Mouse (Mus musculus): ENCODE measurements at regions not wholly inside any gene's neighbourhood (a gene's known extent, or its start where the extent isn't known, plus 50 kb on each side); places are given as distances from the start of the nearest gene placed in this dataset.
"Not testable (repeated sequence)": the region's sequence is repeated elsewhere in the genome, so short reads cannot be mapped to it uniquely, and the experiment has no call there.

DNA sequence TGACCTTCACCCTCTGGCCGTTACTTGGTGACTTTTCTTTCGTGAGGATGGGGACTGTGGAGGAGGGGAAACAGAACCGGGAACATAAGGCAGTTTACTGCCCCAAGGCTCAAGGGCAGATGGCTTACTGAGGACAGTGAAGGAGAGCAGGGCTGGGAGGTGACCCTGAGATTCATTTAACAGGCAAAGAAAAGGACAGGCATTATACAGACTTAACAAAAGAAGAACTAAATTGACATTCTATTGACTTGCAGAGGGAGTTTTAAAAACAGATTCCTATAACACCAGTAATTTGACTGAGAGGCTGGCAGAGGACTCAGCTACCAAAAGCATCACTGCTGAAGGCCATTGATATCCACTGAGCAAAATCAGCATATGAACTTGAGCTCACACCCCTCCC is 153.0 kb upstream of the 1700012A03Rik start:
- DNase-seq = no peak

DNA sequence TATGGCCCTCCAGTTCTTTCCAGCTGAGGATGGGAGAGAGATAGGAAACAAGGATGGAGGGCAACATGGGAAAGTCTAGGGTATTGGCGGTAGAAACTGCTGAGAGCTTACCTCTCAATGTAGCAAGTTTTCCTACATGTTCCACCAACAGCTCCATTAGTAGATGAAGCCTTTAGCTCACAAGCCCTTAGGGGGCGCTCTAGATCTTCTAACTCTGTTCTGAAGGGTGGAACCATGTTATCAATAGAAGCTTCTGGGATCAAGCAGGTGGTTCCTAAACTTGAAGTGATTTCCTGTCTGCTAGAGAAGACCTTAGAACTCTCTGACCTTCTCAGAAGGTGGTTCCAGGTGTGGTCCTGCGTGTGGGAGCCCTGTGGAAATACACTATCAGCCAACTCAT is 154.2 kb upstream of the 1700012A03Rik start:
- DNase-seq = no peak

DNA sequence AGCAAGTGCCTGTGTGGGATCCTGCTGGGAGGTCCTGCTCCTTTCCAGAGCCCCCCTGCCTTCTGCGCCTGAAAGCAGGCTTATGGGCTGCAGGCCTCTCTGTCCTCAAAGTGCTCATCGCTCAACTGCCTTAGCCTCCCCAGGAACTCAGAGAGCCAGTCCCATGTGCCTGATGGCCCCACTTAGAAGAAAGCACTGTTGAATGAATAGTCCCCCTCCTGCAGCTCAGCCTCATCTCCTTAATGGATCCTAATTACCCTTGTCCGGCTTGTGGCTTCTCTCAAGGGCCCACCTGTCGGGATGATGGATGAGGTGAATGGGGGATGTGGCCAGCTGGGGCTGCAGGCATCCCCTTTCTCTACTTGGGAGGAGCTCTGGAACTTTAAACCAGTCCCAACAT is 163.1 kb upstream of the 1700012A03Rik start:
- no peak for DNase-seq

DNA sequence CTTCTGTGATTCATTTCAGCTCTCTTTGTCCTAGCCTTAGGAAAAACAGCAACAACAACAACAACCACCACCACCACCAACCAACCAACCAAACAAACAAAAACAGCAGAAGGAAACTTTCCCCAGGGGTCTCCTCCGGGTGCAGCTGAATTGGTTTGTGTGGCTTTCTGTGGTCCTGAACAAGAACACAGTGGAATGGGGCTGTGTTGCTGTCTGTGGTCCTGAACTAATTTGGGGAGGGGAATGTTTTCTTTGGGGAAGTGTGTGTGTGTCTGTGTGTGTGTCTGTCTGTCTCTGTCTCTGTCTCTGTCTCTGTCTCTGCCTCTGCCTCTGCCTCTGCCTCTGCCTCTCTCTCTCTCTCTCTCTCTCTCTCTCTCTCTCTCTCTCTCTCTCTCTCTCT is 164.8 kb upstream of the 1700012A03Rik start:
- DNase-seq = not testable (repeated sequence)

- DNase-seq = peak; percentile 52
Measured at GRCm38 (mm10) chr6:31883726-31884125, 166.3 kb upstream of the 1700012A03Rik start.

DNA sequence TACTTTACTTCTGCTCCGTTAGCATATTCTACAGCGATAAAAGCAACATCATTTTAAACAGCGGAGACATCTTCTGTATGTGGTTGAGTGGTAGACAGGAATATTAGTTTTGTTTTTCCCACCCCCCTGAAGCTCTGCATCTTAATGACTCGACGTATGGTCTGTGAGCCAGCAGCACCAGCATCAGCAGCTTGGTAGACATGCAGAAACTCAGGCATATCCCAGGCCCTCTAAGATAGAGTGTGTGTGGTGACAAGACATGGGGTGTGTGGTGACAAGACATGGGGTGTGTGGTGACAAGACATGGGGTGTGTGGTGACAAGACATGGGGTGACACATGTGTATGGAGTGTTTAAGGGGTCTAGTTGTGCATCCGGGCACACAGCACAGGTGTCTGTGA is 175.4 kb upstream of the 1700012A03Rik start:
- DNase-seq = no peak

- DNase-seq = no peak
Measured at GRCm38 (mm10) chr6:31873911-31874310, 176.1 kb upstream of the 1700012A03Rik start.

DNA sequence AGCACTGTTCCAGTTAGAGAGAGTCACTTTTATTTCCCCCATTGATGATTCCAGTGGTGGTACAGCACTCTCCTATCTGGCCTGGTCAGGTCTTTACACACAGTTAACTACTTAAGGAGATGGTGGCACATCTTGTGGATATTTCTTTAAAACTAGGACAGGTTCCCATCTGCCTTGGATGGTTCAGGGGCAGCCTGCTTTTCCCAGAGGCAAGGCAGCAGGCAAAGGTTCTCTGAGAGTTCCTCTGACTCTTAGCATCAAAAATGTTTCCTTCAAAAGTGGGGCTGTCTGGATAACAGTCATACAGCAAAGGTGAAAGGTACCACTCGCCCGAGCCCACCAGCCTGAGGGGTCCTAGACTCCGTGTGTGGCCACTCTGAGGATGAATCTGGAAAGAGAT is 178.3 kb upstream of the 1700012A03Rik start:
- no peak for DNase-seq

DNA sequence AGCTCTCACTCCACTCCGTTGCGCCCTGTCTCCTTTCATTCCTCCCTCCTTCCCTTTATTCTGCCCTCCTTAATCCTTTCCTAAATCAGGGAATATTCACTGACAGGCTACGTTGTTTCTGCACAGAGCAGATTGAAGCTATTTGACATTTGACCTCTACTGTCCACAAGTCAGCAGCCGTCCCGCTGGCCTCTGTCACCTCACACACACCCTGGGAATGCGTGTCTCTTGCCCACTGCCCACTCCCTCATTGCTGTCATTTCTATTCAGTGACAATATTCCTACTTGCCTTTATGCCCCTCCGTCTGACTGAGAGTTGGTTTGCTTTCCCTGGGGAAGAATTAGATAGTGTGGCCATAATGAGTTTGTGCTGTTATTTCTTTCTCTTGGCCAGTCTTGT is 188.1 kb upstream of the 1700012A03Rik start:
- no peak for DNase-seq

DNA sequence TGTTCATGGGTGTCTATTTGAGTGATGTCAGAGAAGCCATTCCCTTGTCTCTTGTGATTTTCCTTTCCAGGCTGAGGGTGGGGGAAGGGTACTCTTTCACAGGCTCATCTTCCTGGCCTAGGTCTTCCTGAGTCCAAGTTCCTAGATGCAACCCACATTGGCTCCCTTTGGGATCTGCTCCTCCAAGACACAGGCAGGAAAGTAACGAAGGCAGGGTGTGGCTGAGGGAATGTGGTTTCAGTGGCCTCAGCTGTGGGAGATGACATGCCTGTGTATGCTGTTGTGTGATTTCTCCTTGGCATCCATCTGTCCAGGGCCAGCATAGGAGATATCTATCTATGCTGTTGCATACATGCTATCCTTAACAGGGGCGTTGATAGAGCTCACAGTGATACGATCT is 190.4 kb upstream of the 1700012A03Rik start:
- no peak for DNase-seq

- DNase-seq = no peak
Measured at GRCm38 (mm10) chr6:31854261-31854660, 195.8 kb upstream of the 1700012A03Rik start.

- DNase-seq = peak; percentile 13
Measured at GRCm38 (mm10) chr6:31846319-31846718, 203.7 kb upstream of the 1700012A03Rik start.

- DNase-seq = no peak
Measured at GRCm38 (mm10) chr6:31845671-31846070, 204.4 kb upstream of the 1700012A03Rik start.

GRCm38 (mm10) chr6:31840621-31841020 is 209.4 kb upstream of the 1700012A03Rik start:
- peak; percentile 6 for DNase-seq

- DNase-seq = peak; percentile 13
Measured at GRCm38 (mm10) chr6:31838588-31838987, 211.5 kb upstream of the 1700012A03Rik start.

DNA sequence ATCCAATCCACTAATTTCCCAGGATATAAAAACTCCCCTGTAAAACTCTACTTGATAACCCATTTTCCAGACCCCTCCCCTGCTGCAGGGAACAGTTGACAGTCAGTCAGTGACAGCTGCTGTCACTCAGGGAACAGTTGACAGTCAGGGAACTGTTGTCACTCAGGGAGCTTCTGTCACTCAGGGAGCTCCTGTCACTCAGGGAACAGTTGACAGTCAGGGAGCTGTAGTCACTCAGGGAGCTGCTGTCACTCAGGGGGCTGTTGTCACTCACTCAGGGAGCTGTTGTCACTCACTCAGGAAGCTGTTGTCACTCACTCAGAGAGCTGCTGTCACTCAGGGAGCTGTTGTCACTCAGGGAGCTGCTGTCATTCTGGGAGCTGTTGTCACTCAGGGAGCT is 214.3 kb upstream of the 1700012A03Rik start:
- no peak for DNase-seq

DNA sequence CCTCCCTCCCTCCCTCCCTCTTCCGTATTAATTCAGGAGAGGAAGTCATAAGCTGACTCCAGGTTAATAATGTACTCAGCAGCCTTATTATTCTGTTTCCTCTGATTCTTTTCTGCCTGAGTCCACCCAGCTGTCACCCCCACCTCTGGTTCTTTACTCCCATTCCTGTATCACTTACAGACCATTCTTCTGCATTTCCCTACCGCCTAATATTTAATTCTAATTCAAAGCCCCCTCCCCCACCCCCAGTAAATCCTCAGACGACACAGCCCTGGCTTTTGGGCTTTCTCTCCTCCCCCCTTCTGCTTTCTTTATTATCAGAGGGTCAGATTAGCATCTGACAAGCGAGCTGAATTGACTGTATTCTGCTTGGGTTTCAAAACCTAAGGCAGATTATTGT is 215.5 kb upstream of the 1700012A03Rik start:
- no peak for DNase-seq

DNA sequence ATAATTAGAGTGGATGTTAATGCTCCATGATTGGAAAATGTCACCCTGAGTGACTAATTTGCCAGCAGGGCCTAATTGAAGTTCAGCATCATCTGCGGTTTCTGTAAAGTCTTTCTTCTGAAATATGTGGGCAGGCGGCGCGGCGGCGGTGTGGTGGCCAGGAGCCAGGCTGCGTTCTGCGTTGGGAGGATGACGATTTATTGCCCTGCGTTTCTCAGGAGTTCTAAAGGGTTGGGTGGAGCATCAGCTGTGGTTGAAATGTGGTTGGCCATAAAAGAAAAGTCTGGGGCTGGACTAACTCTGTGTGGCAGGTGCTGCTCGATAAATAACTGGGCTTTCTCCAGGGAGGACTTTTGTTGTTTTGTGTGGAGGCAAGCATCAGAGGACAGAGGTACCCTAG is 219.4 kb upstream of the 1700012A03Rik start:
- DNase-seq = no peak

DNA sequence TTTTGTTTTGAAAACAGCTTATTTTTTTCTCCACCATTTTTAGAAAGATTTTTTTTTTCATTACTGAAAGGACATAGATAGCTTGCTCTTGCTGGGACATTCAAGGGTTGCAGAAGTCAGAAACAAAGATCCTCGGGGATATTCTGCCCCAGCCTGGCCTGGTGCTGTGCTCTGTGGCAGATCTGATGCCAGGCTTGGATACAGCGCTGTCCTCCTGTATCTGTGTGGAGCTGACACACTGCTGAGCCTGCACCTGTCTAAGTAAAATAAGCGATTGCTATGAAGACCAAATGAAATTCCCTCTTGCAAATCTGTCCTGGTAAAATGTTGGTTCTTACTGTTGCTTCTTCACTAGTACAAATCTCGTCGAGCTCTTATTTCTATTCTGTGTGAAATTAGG is 226.4 kb upstream of the 1700012A03Rik start:
- DNase-seq = no peak

DNA sequence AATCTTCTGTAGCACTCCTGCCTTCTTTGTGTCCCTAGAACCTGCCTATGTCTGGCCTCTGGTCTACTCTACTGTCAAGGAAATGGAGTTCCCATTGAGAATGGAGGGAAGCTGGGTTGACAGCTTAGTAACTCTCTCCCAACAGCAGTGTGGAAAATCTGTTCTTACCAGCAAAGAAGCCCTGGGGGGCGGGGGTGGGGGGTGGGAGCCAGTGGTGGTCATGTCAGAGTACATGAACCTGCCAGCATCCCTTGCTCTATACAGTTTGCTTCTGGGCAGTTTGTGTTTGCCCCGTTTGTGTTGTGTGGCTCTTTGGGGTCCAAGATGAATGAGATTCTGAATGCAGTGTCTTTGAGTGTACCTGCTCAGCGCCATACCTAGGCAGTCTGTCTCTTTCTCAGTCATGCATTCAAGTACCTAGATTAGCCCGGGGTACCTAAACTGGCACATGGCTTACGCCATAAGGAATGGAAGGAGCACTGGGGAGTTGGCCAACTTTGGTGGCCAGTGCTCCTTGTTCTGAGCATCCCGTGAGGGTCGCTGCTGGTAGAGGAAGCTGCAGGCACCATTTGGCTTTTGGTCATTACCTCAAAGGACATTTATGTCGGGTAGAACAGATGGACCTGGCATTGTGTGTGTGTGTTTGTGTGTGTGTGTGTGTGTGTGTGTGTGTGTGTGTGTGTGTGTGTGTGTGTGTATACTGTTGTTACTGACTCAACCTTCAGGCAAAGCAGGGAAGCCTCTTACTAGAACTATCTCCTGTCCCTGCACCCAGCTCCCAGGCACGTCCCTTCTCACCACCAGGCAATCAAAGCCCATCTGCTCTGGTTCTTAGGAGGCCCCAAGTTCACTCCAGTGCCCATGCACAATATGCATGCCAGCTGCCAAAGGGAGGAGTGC is 227.6 kb upstream of the 1700012A03Rik start:
- no peak for DNase-seq

DNA sequence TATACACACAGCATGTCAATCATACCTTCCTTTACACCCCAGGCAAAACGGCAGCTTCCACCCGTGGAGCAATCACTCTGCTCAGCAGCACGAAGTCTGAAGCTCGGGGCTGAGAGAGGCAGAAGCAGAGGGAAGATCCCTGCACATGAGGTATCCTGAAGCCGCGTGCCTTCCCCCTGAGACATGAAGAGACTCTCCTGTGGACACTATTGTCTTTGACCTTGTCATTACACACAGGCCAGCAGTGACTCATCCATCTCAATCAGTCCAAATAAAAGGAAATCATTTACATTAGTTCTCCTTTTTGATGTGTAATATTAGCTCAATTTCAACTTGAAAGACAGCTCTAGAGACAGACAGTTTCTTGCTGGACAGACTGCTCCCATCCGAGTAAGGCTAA is 228.4 kb upstream of the 1700012A03Rik start:
- no peak for DNase-seq

DNA sequence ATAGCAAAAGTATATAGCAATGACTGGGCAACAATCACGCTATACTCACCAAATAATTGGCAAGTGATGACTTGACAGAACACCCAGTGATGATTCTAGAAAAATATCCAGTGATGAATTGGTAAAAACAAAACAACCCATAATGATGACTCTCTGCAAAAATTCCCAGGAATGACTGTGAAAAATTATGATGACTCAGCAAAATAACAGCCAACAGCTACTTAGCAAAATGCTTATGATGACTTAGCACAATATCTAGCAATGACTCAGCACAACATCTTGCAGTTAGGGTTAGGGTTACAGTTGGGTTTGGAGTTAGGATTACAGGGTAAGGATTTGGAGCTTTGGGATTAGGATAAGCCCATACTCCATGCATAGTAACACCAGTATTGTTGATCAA is 232.4 kb upstream of the 1700012A03Rik start:
- DNase-seq = no peak

DNA sequence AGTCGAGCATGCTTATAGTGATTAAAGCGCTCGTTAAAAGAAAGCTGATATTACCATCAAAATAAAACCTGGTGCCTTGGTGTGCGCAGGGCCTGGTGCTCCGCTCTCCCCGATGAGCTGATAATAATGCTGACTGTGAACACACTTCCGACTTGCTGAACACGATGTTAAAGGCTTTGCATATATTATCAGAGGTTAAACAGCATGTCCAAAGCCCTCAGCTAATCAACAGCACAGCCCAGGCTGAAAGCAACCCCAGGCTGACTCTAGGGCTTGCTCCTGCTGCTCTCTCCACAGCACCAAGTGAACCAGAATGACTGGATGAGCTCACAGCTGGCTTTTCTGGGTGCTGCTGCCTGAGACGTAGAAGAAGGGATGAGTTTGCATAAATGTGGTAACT is 238.2 kb upstream of the 1700012A03Rik start:
- DNase-seq = no peak

DNA sequence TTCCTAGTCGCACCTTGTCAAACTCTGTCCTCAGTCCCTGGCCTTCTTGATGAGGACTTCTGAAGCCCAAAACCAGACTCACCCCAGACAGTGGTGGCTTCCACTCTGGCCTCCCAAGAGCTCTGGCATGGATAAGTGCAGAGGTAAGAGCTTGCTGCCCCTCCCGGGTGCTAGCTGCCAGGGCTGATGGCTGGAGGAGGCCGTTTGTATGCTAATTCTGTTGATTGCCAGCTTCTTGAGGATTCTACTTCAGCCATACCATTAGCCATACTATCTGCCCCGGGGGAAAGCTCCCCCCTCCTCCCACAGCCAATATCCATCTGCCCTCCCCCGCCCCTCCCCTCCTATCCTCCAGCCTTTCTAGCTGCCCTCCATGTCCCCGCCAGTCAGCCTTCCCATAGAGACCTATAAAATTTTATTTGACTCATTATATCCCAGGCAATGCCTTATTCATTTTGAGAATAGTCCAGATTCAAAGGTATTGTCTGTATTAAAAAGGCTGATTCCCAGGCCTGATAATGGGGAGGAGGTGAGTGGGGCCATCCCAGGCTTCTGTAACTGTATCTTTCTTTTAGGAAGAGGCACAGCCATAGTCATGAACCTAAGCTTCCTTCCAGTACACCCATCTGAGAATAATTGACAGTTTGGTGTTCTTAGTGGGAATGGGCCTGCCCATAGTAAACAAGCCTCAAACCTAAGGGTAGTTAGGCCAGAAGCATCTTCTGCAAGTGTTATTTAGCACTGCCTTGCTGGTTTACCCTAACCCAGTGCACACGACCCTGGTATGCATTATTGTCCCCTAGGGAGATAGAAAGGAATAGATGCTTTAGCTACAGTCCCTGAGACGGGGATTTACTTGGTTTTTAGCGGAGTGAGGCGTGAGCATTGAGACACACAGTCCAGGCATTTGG is 239.2 kb upstream of the 1700012A03Rik start:
- DNase-seq = no peak
